Comparison of ENCODE assay signal across 20 mouse cellular contexts in the genomic region with DNA sequence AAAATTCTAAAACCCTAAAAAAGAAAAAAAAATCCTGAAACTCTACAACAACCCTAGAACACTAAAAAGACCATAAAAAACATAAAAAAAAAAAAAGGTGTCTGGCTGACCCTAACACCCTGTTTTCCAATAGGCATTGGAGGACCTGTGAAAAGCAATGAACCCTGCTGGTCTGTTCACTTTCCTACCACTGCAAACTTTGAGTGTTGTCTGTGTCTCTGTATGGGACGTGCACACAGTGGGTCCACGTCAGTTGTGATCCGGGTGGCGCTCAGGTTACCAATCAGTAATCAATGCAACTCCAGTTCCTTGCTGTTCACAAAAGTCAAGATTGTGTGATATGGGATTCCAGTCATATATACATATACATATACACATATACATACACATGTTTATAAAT. TPM values are rescaled to one million over a fixed set of nuclear protein-coding genes. Genes with fewer than 3 reads are reported as not detected.
DNase-seq lines count a peak whose midpoint lies in the region; ATAC-seq and TF ChIP-seq lines count a peak whose summit lies in the region.
"Had no signal": no experiment of that assay in that cellular context is flagged by ENCODE, and none has a peak within 500 bp of the region (broad histone marks: within the 10 kb centered on the region; RNA-seq: fewer than 3 reads in every experiment).

No protein-coding gene starts in this region.

- no peak overlapping the region for H3K4me2 ChIP-seq in midbrain, embryonic 14.5 days (ENCODE audit: low read length)
- no peak overlapping the region for H3K4me2 ChIP-seq in midbrain, embryonic 16.5 days (ENCODE audit: low read length)
- H3K4me2 ChIP-seq: embryonic facial prominence, embryonic 15.5 days; forebrain, embryonic 12.5 days; limb, embryonic 15.5 days; lung, embryonic 14.5 days; neural tube, embryonic 12.5 days had no signal

- WGBS in midbrain, embryonic 14.5 days, result 98% methylated on average over 4 of the region's 4 CpGs
- 97% methylated on average over 4 of the region's 4 CpGs for WGBS in midbrain, embryonic 16.5 days

- intact Hi-C loops in gastrocnemius, adult 2 months (cut with DNase I), result no loop called here
- intact Hi-C loops in gastrocnemius, postnatal 14 days (cut with DNase I; ENCODE audit: low total_unique reads), result no loop called here

- no peak for ATAC-seq in midbrain, embryonic 14.5 days (ENCODE audit: low FRiP score, low TSS enrichment)
- no peak for ATAC-seq in midbrain, embryonic 16.5 days
- ATAC-seq in activated CD4-positive, CD25-positive, alpha-beta regulatory T cell, adult 4 months, result peak; percentile 3

- no peak for TF ChIP-seq CTCF in gastrocnemius, adult 2 months (IDR thresholded peaks at IDR 0.05)

- 0 out of 2 replicates have a peak, but pooled peaks cover 2% of the 10 kb centered on the region for H3K9me3 ChIP-seq in midbrain, embryonic 14.5 days (ENCODE audit: control insufficient read depth, low read length)
- H3K9me3 ChIP-seq in midbrain, embryonic 16.5 days (replicated peaks; ENCODE audit: control insufficient read depth, low read length, poor library complexity, severe bottlenecking), result no peaks in the 10 kb centered on the region
- H3K9me3 ChIP-seq: embryonic facial prominence, embryonic 15.5 days; forebrain, embryonic 12.5 days; limb, embryonic 15.5 days; neural tube, embryonic 12.5 days had no signal

- H3K9ac ChIP-seq in midbrain, embryonic 14.5 days (replicated peaks; ENCODE audit: low read length), result no peak overlapping the region
- no peak overlapping the region for H3K9ac ChIP-seq in midbrain, embryonic 16.5 days (ENCODE audit: low read depth, low read length)
- H3K9ac ChIP-seq: embryonic facial prominence, embryonic 15.5 days; forebrain, embryonic 12.5 days; limb, embryonic 15.5 days; lung, embryonic 14.5 days; neural tube, embryonic 12.5 days had no signal

- H3K4me1 ChIP-seq in midbrain, embryonic 14.5 days (ENCODE audit: control insufficient read depth, insufficient read depth, low read length), result no peaks in the 10 kb centered on the region
- H3K4me1 ChIP-seq in midbrain, embryonic 16.5 days (ENCODE audit: control insufficient read depth, insufficient read depth, low read length), result no peaks in the 10 kb centered on the region
- H3K4me1 ChIP-seq: embryonic facial prominence, embryonic 15.5 days; limb, embryonic 15.5 days had no signal

- H3K36me3 ChIP-seq in midbrain, embryonic 14.5 days (ENCODE audit: control insufficient read depth, insufficient read depth, low read length), result no peaks in the 10 kb centered on the region
- no peaks in the 10 kb centered on the region for H3K36me3 ChIP-seq in midbrain, embryonic 16.5 days (ENCODE audit: control insufficient read depth, insufficient read depth, low read length)
- H3K36me3 ChIP-seq: embryonic facial prominence, embryonic 15.5 days; forebrain, embryonic 12.5 days; limb, embryonic 15.5 days; neural tube, embryonic 12.5 days had no signal

- no peak overlapping the region for H3K4me3 ChIP-seq in gastrocnemius, adult 2 months
- no peak overlapping the region for H3K4me3 ChIP-seq in midbrain, embryonic 14.5 days (replicated peaks; ENCODE audit: low read depth, low read length)
- H3K4me3 ChIP-seq in midbrain, embryonic 16.5 days (ENCODE audit: low read depth, low read length), result no peak overlapping the region
- H3K4me3 ChIP-seq: embryonic facial prominence, embryonic 15.5 days; forebrain, embryonic 12.5 days; limb, embryonic 15.5 days; megakaryocyte, embryonic 14.5 days; neural tube, embryonic 12.5 days had no signal

- peak; percentile 40 for DNase-seq in gastrocnemius, adult 2 months
- DNase-seq in gastrocnemius, postnatal 14 days, result no peak
- DNase-seq in midbrain, embryonic 14.5 days, result peak; percentile 29
- no peak for DNase-seq in spleen, adult 12 weeks (ENCODE audit: low spot score)
- no peak for DNase-seq in embryo, embryonic 10 days (ENCODE audit: low spot score)
- DNase-seq in layer of hippocampus, adult 18-20 months (ENCODE audit: low spot score in 2 of 2), result no peak
- DNase-seq: heart, postnatal 4 days; kidney, adult 11 months; lung, embryonic 14.5 days had no signal

- H3K27ac ChIP-seq in gastrocnemius, adult 2 months, result no peak overlapping the region
- no peak overlapping the region for H3K27ac ChIP-seq in midbrain, embryonic 14.5 days (replicated peaks; ENCODE audit: low read depth, low read length)
- H3K27ac ChIP-seq in midbrain, embryonic 16.5 days (ENCODE audit: low read length), result no peak overlapping the region
- H3K27ac ChIP-seq: embryonic facial prominence, embryonic 15.5 days; forebrain, embryonic 12.5 days; limb, embryonic 15.5 days; neural tube, embryonic 12.5 days had no signal

- H3K27me3 ChIP-seq in midbrain, embryonic 14.5 days (ENCODE audit: control insufficient read depth, insufficient read depth, low read length), result no peaks in the 10 kb centered on the region
- no peaks in the 10 kb centered on the region for H3K27me3 ChIP-seq in midbrain, embryonic 16.5 days (ENCODE audit: control insufficient read depth, insufficient read depth, low read depth, low read length)
- H3K27me3 ChIP-seq: embryonic facial prominence, embryonic 15.5 days; forebrain, embryonic 12.5 days; limb, embryonic 15.5 days; megakaryocyte, embryonic 14.5 days; neural tube, embryonic 12.5 days had no signal

RNA-seq across cellular contexts. Expression of a gene that starts 36.7 kb away (rescaled TPM):
- not detected for total RNA-seq in gastrocnemius, adult 2 months (2021)
- total RNA-seq in gastrocnemius, postnatal 14 days (2021), result not detected
- not detected in 2 replicates for polyA plus RNA-seq in midbrain, embryonic 14.5 days (2014; fragmentation: Nextera tagmentation; extraction: Ambion mirVana)
- polyA plus RNA-seq in midbrain, embryonic 16.5 days (2015; fragmentation: Nextera tagmentation; extraction: Ambion mirVana), result not detected in 2 replicates
- not detected for polyA plus RNA-seq in activated CD4-positive, CD25-positive, alpha-beta regulatory T cell, adult 4 months (2017; shearing (Covaris generic))
- not detected for total RNA-seq in layer of hippocampus, adult 18-20 months (2021)
- total RNA-seq: adrenal gland, postnatal 4 days; gastrocnemius, adult 18-20 months; heart, postnatal 4 days had no signal
- polyA plus RNA-seq: cortical plate, adult 2 months; embryonic facial prominence, embryonic 15.5 days; forebrain, embryonic 12.5 days; limb, embryonic 15.5 days; lung, embryonic 14.5 days; neural tube, embryonic 12.5 days; stomach, embryonic 16.5 days had no signal

RNA-seq across cellular contexts. Expression of a gene that starts 38.4 kb away (rescaled TPM):
- 10 to 100 TPM; 83.1 to 83.6 TPM for total RNA-seq in gastrocnemius, adult 2 months (2021)
- total RNA-seq in gastrocnemius, postnatal 14 days (2021), result 10 to 100 TPM; 63.1 to 66.7 TPM
- 69.9 and 83.5 TPM in 2 replicates for polyA plus RNA-seq in midbrain, embryonic 14.5 days (2014; fragmentation: Nextera tagmentation; extraction: Ambion mirVana)
- 48.9 and 55.1 TPM in 2 replicates for polyA plus RNA-seq in midbrain, embryonic 16.5 days (2015; fragmentation: Nextera tagmentation; extraction: Ambion mirVana)
- polyA plus RNA-seq in activated CD4-positive, CD25-positive, alpha-beta regulatory T cell, adult 4 months (2017; shearing (Covaris generic)), result 10 to 100 TPM; 55.7 to 63.1 TPM
- 100 to 1,000 TPM; 195 to 211 TPM for total RNA-seq in layer of hippocampus, adult 18-20 months (2021)

Comparison
In these comparisons a context has a peak if more than half of its experiments do, and no peak if none do; other contexts are left out.
1. DNase-seq: peak in gastrocnemius, adult 2 months (single experiment) and midbrain, embryonic 14.5 days (single experiment); none in gastrocnemius, postnatal 14 days (single experiment), spleen, adult 12 weeks (single experiment), embryo, embryonic 10 days (single experiment) and layer of hippocampus, adult 18-20 months (0 of 2).